Mouse (Mus musculus): ENCODE data around the gene Bloc1s1. TPM values are rescaled to one million over a fixed set of nuclear protein-coding genes. Genes with fewer than 3 reads are reported as not detected.
A peak's percentile ranks its signal among the peaks of the same experiment; 100 is the strongest.

Bloc1s1 gene
- polyA plus RNA-seq, 1 experiment, result 297 TPM

- H3K27ac ChIP-seq (replicated peaks; ENCODE audit: low read depth, low read length), result peak overlapping the region; percentile 99
- H3K4me1 ChIP-seq (ENCODE audit: control insufficient read depth, insufficient read depth, insufficient read length, low read length), result peaks cover 5% of the 10 kb centered on the region; the same call in 1 of the 2 replicates
- H3K4me3 ChIP-seq (ENCODE audit: insufficient read depth, low read depth, low read length), result no peak overlapping the region
Measured at GRCm38 (mm10) chr10:128937756-128938390, 14.0 kb upstream of the Bloc1s1 start.

GRCm38 (mm10) chr10:128935826-128936440 is 12.1 kb upstream of the Bloc1s1 start:
- Histone ChIP-seq H3K4me3 (ENCODE audit: insufficient read depth, low read depth, low read length) (peak overlapping the region; percentile 70), H3K27ac (replicated peaks; ENCODE audit: low read depth, low read length) (peak overlapping the region; percentile 71), H3K4me1 (ENCODE audit: control insufficient read depth, insufficient read depth, insufficient read length, low read length) (peaks cover 5% of the 10 kb centered on the region; the same call in 1 of the 2 replicates)

GRCm38 (mm10) chr10:128934997-128935787 is 11.4 kb upstream of the Bloc1s1 start:
- Histone ChIP-seq H3K27ac (replicated peaks; ENCODE audit: low read depth, low read length) (peak overlapping the region; percentile 71), H3K4me3 (ENCODE audit: insufficient read depth, low read depth, low read length) (peak overlapping the region; percentile 70), H3K4me1 (ENCODE audit: control insufficient read depth, insufficient read depth, insufficient read length, low read length) (peaks cover 5% of the 10 kb centered on the region; the same call in 1 of the 2 replicates)

- Histone ChIP-seq H3K4me3 (ENCODE audit: insufficient read depth, low read depth, low read length) (peak overlapping the region; percentile 70), H3K4me1 (ENCODE audit: control insufficient read depth, insufficient read depth, insufficient read length, low read length) (peaks cover 5% of the 10 kb centered on the region; the same call in 1 of the 2 replicates), H3K27ac (replicated peaks; ENCODE audit: low read depth, low read length) (peak overlapping the region; percentile 24; the same call in 1 of the 2 replicates)
Measured at GRCm38 (mm10) chr10:128933976-128934721, 10.3 kb upstream of the Bloc1s1 start.

- H3K27ac ChIP-seq (replicated peaks; ENCODE audit: low read depth, low read length), result peak within 1 kb of the TSS; percentile 24; the same call in 1 of the 2 replicates
- peaks cover 5% of the 10 kb centered on the region; the same call in 1 of the 2 replicates for H3K4me1 ChIP-seq (ENCODE audit: control insufficient read depth, insufficient read depth, insufficient read length, low read length)
- H3K4me3 ChIP-seq (ENCODE audit: insufficient read depth, low read depth, low read length), result peak within 1 kb of the TSS; percentile 70
Measured at GRCm38 (mm10) chr10:128933574-128933973, 9.7 kb upstream of the Bloc1s1 start, which contains the start of gene Itga7. Gene Itga7 (plus strand): TSS chr10:128933818.

GRCm38 (mm10) chr10:128931441-128931840 is 7.6 kb upstream of the Bloc1s1 start:
- no peak overlapping the region for H3K4me3 ChIP-seq (ENCODE audit: insufficient read depth, low read depth, low read length)
- H3K4me1 ChIP-seq (ENCODE audit: control insufficient read depth, insufficient read depth, insufficient read length, low read length), result peaks cover 2% of the 10 kb centered on the region; the same call in 1 of the 2 replicates
- peak overlapping the region; percentile 76 for H3K27ac ChIP-seq (replicated peaks; ENCODE audit: low read depth, low read length)

- Histone ChIP-seq H3K4me3 (ENCODE audit: insufficient read depth, low read depth, low read length) (no peak overlapping the region), H3K27ac (replicated peaks; ENCODE audit: low read depth, low read length) (peak overlapping the region; percentile 93), H3K4me1 (ENCODE audit: control insufficient read depth, insufficient read depth, insufficient read length, low read length) (no peaks in the 10 kb centered on the region; the same call in 1 of the 2 replicates)
Measured at GRCm38 (mm10) chr10:128929638-128930378, 6.0 kb upstream of the Bloc1s1 start.

- Histone ChIP-seq H3K4me3 (ENCODE audit: insufficient read depth, low read depth, low read length) (no peak overlapping the region), H3K4me1 (ENCODE audit: control insufficient read depth, insufficient read depth, insufficient read length, low read length) (peaks cover 3% of the 10 kb centered on the region; the same call in 1 of the 2 replicates), H3K27ac (replicated peaks; ENCODE audit: low read depth, low read length) (no peak overlapping the region)
Measured at GRCm38 (mm10) chr10:128928356-128928755, 4.5 kb upstream of the Bloc1s1 start.

- Histone ChIP-seq H3K4me3 (ENCODE audit: insufficient read depth, low read depth, low read length) (peak overlapping the region; percentile 74), H3K4me1 (ENCODE audit: control insufficient read depth, insufficient read depth, insufficient read length, low read length) (peaks cover 11% of the 10 kb centered on the region; the same call in 1 of the 2 replicates), H3K27ac (replicated peaks; ENCODE audit: low read depth, low read length) (peak overlapping the region; percentile 92)
Measured at GRCm38 (mm10) chr10:128923013-128923691, 683 bp downstream of the Bloc1s1 start.

GRCm38 (mm10) chr10:128922822-128923012 is 1.1 kb downstream of the Bloc1s1 start, which contains the start of gene Rdh5:
Gene Rdh5 (minus strand): TSS chr10:128922888.
- H3K4me3 ChIP-seq (ENCODE audit: insufficient read depth, low read depth, low read length), result peak within 1 kb of the TSS; percentile 74
- peak within 1 kb of the TSS; percentile 92 for H3K27ac ChIP-seq (replicated peaks; ENCODE audit: low read depth, low read length)
- peaks cover 11% of the 10 kb centered on the region; the same call in 1 of the 2 replicates for H3K4me1 ChIP-seq (ENCODE audit: control insufficient read depth, insufficient read depth, insufficient read length, low read length)

- Histone ChIP-seq H3K27ac (replicated peaks; ENCODE audit: low read depth, low read length) (peak overlapping the region; percentile 45), H3K4me1 (ENCODE audit: control insufficient read depth, insufficient read depth, insufficient read length, low read length) (peaks cover 11% of the 10 kb centered on the region; the same call in 1 of the 2 replicates), H3K4me3 (ENCODE audit: insufficient read depth, low read depth, low read length) (peak overlapping the region; percentile 74)
Measured at GRCm38 (mm10) chr10:128921883-128922821, 1.7 kb downstream of the Bloc1s1 start.

- Histone ChIP-seq H3K27ac (replicated peaks; ENCODE audit: low read depth, low read length) (peak overlapping the region; percentile 47), H3K4me1 (ENCODE audit: control insufficient read depth, insufficient read depth, insufficient read length, low read length) (peaks cover 11% of the 10 kb centered on the region; the same call in 1 of the 2 replicates), H3K4me3 (ENCODE audit: insufficient read depth, low read depth, low read length) (no peak overlapping the region)
Measured at GRCm38 (mm10) chr10:128921251-128921650, 2.6 kb downstream of the Bloc1s1 start.

- peaks cover 11% of the 10 kb centered on the region; the same call in 1 of the 2 replicates for H3K4me1 ChIP-seq (ENCODE audit: control insufficient read depth, insufficient read depth, insufficient read length, low read length)
- peak overlapping the region; percentile 47 for H3K27ac ChIP-seq (replicated peaks; ENCODE audit: low read depth, low read length)
- no peak overlapping the region for H3K4me3 ChIP-seq (ENCODE audit: insufficient read depth, low read depth, low read length)
Measured at GRCm38 (mm10) chr10:128920736-128921161, 3.1 kb downstream of the Bloc1s1 start.

Measured in brown adipose tissue, adult 24 weeks (tissue).